Mouse (Mus musculus): ENCODE data around the gene Slc52a3.
A peak's percentile ranks its signal among the peaks of the same experiment; 100 is the strongest.
"Not testable (repeated sequence)": the region's sequence is repeated elsewhere in the genome, so short reads cannot be mapped to it uniquely, and the experiment has no call there.

The Slc52a3 gene

DNA sequence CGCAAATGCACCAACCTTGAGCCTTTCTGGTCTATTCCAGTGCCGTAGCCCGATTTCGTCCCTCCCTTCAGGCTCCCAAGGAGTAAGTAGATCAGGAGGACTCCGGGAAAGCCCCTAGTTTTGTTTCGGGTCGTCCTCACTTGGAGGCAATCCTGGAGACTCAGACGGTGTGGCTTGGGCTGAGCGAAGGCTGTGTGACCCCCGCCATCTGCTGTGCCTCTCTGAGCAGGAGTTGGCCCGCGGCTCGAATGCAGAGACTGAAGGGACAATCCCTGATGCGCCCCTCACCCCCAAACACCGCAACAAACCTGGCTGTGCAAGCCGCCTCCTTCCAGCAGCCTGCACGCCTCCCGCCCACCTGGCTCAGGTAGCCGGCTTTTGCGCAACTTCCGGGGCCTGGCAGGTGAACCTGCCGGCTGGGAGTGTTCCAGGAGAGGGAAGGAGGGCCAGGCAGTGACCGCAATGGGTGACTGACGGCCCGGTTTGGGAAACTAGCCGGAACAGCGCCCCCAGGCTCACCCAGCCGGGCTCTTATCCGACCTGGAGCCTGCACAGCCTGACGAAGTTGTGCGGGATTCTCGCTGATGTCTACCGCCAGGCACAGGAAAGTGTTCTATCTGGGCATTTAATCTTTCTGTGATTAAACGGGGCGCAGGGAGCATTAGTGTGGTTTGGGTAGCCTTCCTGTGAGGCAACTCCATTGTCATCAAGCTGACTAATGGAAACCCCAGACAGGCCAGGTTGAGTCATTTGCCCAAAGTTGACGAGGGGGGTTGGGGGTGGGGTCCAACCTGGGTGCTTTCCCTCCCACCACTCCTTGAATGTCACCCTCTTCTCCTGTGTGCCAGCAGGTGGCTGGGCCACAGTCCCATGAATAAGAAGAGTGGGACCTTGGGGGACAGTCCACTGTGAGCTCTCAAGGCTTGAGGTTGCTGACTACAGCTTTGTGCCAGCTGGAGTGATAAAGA, 22.4 kb upstream of the Slc52a3 start:
- no peak for DNase-seq (ENCODE audit: low spot score in 2 of 2)

DNA sequence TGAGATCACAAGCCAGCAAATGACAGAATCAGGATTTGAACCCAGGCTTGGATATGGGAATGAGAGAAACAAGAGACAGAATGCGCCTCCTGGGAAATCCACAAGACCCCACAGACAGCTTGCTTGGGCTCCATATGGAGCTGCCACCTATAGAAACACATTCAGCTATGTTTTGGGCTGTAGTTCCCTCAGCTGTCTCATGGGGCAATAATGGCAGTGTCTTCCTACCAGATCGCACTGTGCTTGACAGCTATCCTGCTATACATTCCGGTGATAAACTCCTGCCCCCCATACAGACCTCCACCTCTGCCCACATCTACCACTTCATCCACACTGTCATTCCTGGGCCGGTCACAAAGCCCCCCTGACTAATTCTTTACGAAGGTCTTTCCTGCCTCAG, 21.0 kb upstream of the Slc52a3 start:
- no peak for DNase-seq (ENCODE audit: low spot score in 2 of 2)

GRCm38 (mm10) chr2:151976067-151976466, 20.2 kb upstream of the Slc52a3 start:
- DNase-seq (ENCODE audit: low spot score in 2 of 2) = no peak

GRCm38 (mm10) chr2:151977689-151978440, 18.4 kb upstream of the Slc52a3 start:
- no peak for DNase-seq (ENCODE audit: low spot score in 2 of 2)

GRCm38 (mm10) chr2:151978494-151978893, 17.8 kb upstream of the Slc52a3 start:
- no peak for DNase-seq (ENCODE audit: low spot score in 2 of 2)

GRCm38 (mm10) chr2:151979470-151980354, 16.6 kb upstream of the Slc52a3 start, which contains the start of gene Fam110a:
Fam110a (minus strand) TSS chr2:151980219.
- peak; percentile 85 to 92 for DNase-seq (ENCODE audit: low spot score in 2 of 2)

DNA sequence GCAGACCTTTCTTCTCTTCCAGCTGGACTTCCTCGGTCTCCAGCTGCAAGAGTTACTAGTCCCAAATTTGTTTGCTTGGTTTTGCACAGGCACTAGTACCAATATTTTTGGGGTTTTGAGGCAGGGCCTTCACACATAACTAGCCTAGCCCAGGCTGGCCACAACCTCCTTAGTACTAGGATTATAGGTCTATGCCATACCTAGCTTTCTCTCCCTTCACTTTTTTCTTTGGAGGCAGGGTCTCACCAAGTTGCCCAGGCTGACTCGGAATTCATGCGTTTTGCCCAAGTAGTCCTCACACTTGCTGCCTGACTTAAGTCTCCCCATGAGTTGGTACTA, 16.0 kb upstream of the Slc52a3 start:
- no peak for DNase-seq (ENCODE audit: low spot score in 2 of 2)

- DNase-seq (ENCODE audit: low spot score in 2 of 2) = no peak
Measured at GRCm38 (mm10) chr2:151981268-151981667, 15.0 kb upstream of the Slc52a3 start.

GRCm38 (mm10) chr2:151982476-151982875, 13.8 kb upstream of the Slc52a3 start:
- DNase-seq (ENCODE audit: low spot score in 2 of 2) = no peak

- no peak for DNase-seq (ENCODE audit: low spot score in 2 of 2)
Measured at GRCm38 (mm10) chr2:151984019-151984418, 12.3 kb upstream of the Slc52a3 start.

DNA sequence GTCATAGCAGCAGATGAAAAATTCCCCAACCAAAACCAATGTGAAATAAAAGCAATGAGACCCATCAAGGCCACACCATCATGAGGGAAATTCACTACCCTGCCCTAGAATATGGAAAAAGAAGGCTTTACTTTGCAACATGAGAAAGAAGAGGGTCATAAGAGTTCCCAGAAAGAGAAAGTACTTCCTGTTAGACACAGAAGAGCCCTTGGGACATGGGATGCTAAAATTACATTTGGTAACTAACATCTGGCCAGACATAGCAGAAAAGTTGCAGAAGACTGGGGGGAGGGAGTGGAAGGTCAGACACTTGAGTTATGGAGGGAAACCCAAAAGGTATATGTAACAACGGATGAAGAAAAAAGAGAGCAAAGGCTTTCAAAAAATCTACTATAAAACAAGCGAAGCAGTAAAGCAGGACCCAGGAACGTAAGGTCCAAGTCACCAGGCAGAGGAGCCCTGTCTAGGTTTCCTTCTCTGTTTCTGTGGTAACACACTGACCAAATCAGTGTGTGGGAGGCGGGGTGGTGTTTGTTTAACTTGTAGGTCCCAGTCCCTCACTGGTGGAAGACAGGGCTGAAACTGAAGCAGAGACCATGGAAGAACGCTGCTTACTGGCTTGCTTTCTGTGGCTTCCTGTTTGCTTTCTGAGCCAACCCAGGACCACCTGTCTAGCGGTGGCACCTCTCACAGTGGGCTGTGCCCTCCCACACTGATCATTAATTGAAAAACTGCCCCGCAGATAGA, 10.7 kb upstream of the Slc52a3 start:
- DNase-seq (ENCODE audit: low spot score in 2 of 2) = no peak

DNA sequence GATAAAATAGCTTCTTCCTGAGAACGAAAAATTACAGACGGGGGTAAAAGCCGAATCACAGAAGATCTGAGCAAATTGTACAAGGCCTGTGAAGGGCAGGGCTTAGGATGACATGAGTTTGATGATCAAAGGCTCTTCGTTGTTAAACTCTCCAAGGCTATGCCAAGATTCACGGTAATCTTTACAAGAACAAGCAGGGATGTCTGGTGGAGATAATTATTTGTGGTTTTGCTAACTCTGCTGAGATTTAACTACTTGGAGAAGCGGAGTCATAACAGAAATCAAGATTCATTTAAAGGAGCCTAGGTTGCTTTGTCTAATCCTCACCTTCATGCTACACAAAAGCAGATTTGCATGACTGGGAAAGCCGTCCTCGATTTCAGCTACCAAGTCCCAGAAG, 9.4 kb upstream of the Slc52a3 start:
- DNase-seq (ENCODE audit: low spot score in 2 of 2) = no peak

DNA sequence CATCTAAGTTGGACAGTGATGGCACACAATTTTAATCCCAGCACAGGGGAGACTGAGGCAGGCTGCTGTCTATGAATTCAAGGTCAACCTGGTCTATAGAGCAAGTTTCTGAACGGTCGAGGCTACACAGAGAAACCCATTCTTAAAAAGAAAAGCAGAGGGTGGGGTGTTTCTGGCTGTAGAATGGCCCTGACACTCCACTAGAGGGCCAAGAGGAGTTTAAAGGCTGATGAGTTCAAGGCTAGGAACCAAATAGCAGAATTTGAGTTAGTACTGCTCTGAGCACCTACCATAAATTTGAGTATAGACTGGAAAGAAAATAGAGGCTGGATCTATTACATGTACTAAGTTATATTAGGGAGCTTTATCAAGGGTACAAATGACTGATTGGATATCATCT, 7.3 kb upstream of the Slc52a3 start:
- no peak for DNase-seq (ENCODE audit: low spot score in 2 of 2)

- DNase-seq (ENCODE audit: low spot score in 2 of 2) = no peak
Measured at GRCm38 (mm10) chr2:151990985-151991394, 5.3 kb upstream of the Slc52a3 start.

- DNase-seq (ENCODE audit: low spot score in 2 of 2) = no peak
Measured at GRCm38 (mm10) chr2:151991446-151991845, 4.9 kb upstream of the Slc52a3 start.

DNA sequence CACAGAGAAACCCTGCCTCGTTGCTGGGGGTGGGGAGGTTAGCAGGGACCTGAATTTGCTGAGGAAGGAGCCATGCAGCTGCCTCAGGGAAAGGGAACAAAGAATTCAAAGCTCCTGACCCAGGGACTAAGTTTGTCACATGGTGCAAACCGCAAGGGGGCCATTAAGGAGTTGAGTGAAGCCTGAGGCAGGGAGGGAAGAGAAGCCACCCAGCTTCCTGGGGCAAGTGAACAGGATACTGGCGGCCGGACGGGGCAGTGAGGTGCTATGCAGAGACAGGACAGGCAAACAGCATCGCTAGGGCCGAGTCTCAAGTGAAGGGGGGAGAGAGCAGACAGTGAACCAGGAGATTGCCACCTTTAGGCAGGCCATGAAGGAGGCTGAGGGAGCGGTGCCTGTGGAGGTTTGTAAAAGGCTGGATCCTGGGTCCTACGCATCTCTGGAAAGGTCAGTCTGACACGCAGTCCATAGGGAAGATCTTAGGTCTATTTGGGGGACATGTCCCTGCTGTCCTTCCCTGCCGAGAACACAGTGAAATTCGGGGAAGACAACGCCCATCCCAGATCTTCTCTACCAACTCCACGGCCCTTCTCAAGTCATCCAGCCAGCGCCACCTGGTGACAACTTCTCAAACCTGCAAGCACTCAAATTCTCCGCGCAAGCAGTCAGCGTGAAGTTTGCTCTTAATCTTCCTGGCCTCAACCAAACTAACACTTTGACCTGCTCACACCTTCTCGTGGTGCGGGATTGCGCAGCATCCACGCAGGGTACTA, 1.8 kb upstream of the Slc52a3 start:
- DNase-seq (ENCODE audit: low spot score in 2 of 2) = peak; percentile 69 to 88

DNA sequence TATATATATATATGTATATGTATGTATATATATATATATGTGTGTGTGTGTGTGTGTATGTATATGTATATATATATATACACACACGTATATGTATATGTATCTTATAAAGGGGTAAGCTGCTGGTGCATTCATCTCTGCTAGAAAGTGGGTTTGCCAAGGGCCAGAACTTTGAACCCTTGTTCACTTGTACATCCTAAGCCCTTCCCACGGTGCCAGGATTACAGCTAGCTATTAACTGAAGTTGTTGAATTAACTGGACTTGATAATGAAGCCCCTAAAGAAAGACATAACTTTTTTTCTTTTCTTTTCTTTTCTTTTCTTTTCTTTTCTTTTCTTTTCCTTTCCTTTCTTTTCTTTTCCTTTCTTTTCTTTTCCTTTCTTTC, 872 bp downstream of the Slc52a3 start:
- DNase-seq (ENCODE audit: low spot score in 2 of 2) = not testable (repeated sequence)

GRCm38 (mm10) chr2:151997776-151998504, 1.6 kb downstream of the Slc52a3 start:
- no peak for DNase-seq (ENCODE audit: low spot score in 2 of 2)

DNA sequence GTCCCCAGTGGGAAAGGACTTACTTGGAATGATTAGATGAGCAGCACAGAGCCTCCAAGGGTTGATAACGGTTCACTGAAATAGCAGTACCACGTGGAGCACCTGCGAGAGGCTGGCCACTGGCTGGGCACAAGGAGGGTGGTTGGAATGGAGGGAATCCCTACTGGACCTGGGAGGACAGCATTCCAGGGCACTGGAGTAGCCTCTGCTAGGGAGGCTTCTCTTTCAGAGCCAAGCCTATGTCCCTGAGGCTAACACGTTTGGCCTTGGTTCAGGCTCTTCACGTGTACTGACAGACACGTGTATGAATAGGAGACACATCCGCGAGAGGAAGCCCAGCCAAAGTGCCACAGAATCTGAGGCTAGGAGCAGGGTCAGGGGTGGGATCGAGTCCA, 2.2 kb downstream of the Slc52a3 start:
- DNase-seq (ENCODE audit: low spot score in 2 of 2) = no peak

GRCm38 (mm10) chr2:151998932-151999331, 2.6 kb downstream of the Slc52a3 start:
- DNase-seq (ENCODE audit: low spot score in 2 of 2) = no peak
